Mouse (Mus musculus) small intestine, adult 2 months (tissue): Measurements from ENCODE around the gene Itga4. TPM values are rescaled to one million over a fixed set of nuclear protein-coding genes. Genes with fewer than 3 reads are reported as not detected.

Experiments
- H3K27ac ChIP-seq: fragments of 200-500 bp; 2 replicates; pipeline ENCODE4 v1.5.1; 2012; ENCODE audit warnings: low read depth, low read length, control low read depth, inconsistent platforms; ENCODE audit not compliant: insufficient read depth
- H3K27me3 ChIP-seq: fragments of 200-500 bp; 2 replicates; pipeline ENCODE4 v1.6.1; 2012; ENCODE audit warnings: mild to moderate bottlenecking, moderate library complexity, low read length, inconsistent platforms; ENCODE audit not compliant: control insufficient read depth, insufficient read depth
- H3K36me3 ChIP-seq: fragments of 200-500 bp; 2 replicates; pipeline ENCODE4 v1.6.1; 2012; ENCODE audit warnings: mild to moderate bottlenecking, low read length, control low read depth, inconsistent platforms; ENCODE audit not compliant: control insufficient read depth, insufficient read depth
- H3K4me1 ChIP-seq: fragments of 200-500 bp; 2 replicates; pipeline ENCODE4 v1.6.1; 2012; ENCODE audit warnings: low read length, inconsistent platforms, mixed read lengths; ENCODE audit not compliant: control insufficient read depth, insufficient read depth, insufficient read length
- H3K4me3 ChIP-seq: fragments of 200-500 bp; 2 replicates; pipeline ENCODE4 v1.5.1; 2012; ENCODE audit warnings: low read depth, mild to moderate bottlenecking, control low read depth, inconsistent platforms, low read length, moderate library complexity
- CTCF ChIP-seq: fragments of 200-500 bp; IDR thresholded peaks from 2 replicates; pipeline ENCODE4 v1.5.1; 2012; ENCODE audit warnings: low read depth, mild to moderate bottlenecking, control low read depth, inconsistent platforms, low read length, moderate library complexity, mixed read lengths; ENCODE audit not compliant: insufficient replicate concordance, insufficient read length; ENCODE audit errors: extremely low read depth
- POLR2A ChIP-seq: fragments of 200-500 bp; IDR thresholded peaks from 2 replicates; pipeline ENCODE4 v1.6.1; 2012; ENCODE audit warnings: low read depth, mild to moderate bottlenecking, control low read depth, inconsistent platforms, low read length, moderate library complexity
- WGBS: fragments of 180-500 bp; shearing (Covaris S2); methylation state at CpG from one replicate; pipeline ENCODE4 v1.1.7; 2018; 5-methylcytosine and 5-hydroxymethylcytosine counted together
- polyA plus RNA-seq: library from polyadenylated mRNA; depleted of rRNA; stranded (reverse); fragments of >200 nt; gene quantifications from 2 replicates; pipeline ENCODE4 v1.2.3, GENCODE M21; 2012

Itga4 gene
- polyA plus RNA-seq, 1 experiment, result 3.9 TPM

DNA sequence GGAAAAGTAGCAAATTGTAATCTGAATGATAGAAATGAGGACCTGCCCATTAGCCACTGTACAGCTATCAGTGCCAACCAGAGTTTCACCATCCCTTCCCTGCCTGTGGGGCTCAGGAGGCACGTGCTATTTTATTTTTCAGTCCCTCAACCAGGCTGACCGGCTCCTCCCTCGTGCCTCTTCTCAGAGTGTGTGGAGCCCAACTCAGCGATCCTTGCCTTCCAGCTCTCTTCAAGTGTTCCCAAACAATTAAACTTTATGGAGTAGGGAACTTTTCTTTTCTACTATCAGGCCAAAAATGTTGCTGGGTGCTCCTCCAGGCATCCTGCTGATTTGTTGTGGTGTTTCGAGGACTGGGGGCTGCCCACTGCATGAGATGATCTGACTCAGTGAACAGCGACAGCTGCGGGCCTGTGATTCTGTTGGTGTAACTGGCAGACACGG is 1.4 kb upstream of the Itga4 start:
- Histone ChIP-seq H3K4me1 (no peaks in the 10 kb centered on the region; the same call in 1 of the 2 replicates), H3K4me3 (no peak overlapping the region), H3K36me3 (no peaks in the 10 kb centered on the region), H3K27me3 (no peaks in the 10 kb centered on the region), H3K27ac (no peak overlapping the region)
- TF ChIP-seq POLR2A (no peak), CTCF (no peak)
- WGBS, result 58% methylated on average over 8 of the region's 8 CpGs

DNA sequence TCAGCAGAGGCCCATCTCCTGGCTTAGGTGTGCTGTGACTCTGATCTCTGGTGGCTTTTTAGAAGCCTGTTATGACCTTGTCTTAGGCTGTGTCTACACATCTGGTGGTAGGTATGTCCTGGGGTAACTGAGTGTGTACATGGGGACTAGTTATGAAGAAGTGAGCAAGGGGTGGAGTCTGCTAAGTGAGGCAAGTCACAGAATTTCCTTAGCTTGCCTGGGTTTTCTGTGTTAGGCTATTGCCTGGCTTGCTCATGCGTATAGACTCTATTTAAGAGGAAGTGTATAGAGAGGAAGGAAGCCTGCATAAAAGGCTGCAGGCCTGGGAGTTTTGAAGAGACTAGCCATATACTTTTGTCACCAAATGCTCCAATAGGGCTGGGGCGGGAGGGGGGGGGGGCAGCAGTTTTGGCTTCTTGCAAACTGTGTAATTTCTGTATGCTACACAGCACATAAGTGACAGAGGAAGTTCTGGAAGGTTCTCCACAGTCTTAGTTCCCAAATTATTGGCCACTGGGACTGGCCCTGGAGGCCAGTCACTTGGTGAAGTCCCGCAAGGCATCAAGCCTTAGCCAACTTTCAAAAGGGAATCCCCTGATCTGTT is 536 bp upstream of the Itga4 start:
- Histone ChIP-seq H3K4me3 (peak overlapping the region; percentile 68), H3K36me3 (no peaks in the 10 kb centered on the region), H3K4me1 (no peaks in the 10 kb centered on the region; the same call in 1 of the 2 replicates), H3K27ac (peak overlapping the region; percentile 87), H3K27me3 (no peaks in the 10 kb centered on the region)
- 71% methylated on average over 3 of the region's 3 CpGs for WGBS
- TF ChIP-seq POLR2A, result no peak

DNA sequence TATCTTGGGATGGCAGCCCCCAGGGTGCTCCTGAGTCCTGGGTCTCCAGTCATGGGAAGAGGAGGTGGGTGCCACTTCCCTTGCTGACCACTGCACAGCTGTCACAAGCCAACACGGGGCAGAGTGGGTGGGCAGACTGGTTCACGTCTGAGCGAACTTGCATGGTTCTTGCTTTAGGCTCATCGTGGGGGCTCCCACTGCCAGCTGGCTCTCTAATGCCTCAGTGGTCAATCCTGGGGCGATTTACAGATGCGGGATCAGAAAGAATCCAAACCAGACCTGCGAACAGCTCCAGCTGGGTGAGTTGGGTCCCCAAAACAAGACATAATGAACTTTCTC is 744 bp downstream of the Itga4 start:
- Histone ChIP-seq H3K27ac (peak overlapping the region; percentile 87), H3K4me3 (peak overlapping the region; percentile 68), H3K36me3 (no peaks in the 10 kb centered on the region), H3K27me3 (no peaks in the 10 kb centered on the region), H3K4me1 (no peaks in the 10 kb centered on the region; the same call in 1 of the 2 replicates)
- TF ChIP-seq POLR2A (no peak), CTCF (no peak)
- WGBS, result 23% methylated on average over 7 of the region's 7 CpGs

DNA sequence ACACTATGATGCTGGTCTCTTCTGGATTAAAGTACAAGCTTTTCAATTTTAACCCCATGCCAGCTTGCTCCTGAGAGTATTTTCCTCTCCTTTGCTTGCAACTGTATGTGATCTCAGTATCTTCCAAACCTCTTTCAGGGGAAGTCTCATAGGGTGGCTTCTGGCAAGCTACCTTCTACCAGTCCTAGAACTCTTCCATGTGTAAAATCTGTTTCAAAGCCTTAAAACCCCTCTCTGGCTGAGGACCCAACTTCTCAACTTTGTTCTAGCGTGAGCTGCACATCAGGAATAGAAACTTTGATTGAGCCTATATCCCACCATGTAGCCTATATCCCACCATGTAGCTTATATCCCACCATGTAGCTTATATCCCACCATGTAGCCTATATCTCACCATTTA is 1.1 kb downstream of the Itga4 start:
- H3K36me3 ChIP-seq, result no peaks in the 10 kb centered on the region
- H3K4me3 ChIP-seq, result peak overlapping the region; percentile 68
- H3K27me3 ChIP-seq, result no peaks in the 10 kb centered on the region
- TF ChIP-seq CTCF (no peak), POLR2A (no peak)
- WGBS, result 45% methylated on average over 1 of the region's 1 CpGs
- H3K27ac ChIP-seq, result peak overlapping the region; percentile 87
- no peaks in the 10 kb centered on the region; the same call in 1 of the 2 replicates for H3K4me1 ChIP-seq

DNA sequence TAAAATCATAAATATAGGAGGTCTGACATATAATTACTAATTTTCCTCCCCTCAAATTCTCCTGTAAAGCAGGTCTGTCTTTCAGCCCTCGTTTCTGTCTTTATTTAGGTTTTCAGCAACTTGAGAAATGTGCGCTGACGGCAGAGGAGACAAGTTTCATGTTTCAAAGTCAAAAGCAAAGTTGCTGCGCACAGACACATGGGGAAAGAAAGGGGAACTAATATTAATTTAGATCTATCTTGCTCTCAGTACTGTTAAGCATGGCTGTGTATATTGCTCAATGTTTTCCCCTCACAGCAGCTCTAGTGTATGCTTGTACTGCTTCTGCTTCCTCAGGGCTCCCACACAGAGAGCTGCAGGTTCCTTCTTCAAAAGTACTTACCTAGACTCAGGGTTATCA is 1.7 kb downstream of the Itga4 start:
- peak overlapping the region; percentile 87; the same call in 1 of the 2 replicates for H3K27ac ChIP-seq
- no peaks in the 10 kb centered on the region for H3K36me3 ChIP-seq
- H3K4me1 ChIP-seq, result no peaks in the 10 kb centered on the region
- WGBS, result 62% methylated on average over 4 of the region's 4 CpGs
- TF ChIP-seq POLR2A, result no peak
- no peaks in the 10 kb centered on the region for H3K27me3 ChIP-seq
- no peak overlapping the region for H3K4me3 ChIP-seq

DNA sequence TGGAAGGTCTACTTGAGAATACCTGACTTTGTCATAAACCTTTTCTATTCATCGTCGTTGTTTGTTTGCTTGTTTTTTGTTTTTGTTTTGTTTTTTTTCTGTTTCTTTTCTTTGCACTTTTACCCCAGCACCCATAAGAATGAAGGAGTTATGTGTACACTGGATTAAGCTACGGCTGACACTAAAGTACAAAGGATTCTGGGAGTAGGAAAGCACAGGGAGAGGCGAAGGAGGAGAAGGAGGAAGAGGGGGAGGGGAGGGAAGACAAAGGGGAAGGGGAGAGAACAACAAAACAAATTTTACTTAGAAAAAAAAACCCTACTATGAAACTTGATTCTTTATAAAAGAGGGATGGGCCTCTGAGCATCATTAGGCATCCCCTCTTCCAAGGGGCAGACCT is 2.2 kb downstream of the Itga4 start:
- no peaks in the 10 kb centered on the region for H3K27me3 ChIP-seq
- TF ChIP-seq CTCF, result no peak
- no peak for TF ChIP-seq POLR2A
- no peaks in the 10 kb centered on the region for H3K4me1 ChIP-seq
- no peak overlapping the region for H3K27ac ChIP-seq
- H3K36me3 ChIP-seq, result no peaks in the 10 kb centered on the region
- 58% methylated on average over 4 of the region's 4 CpGs for WGBS
- no peak overlapping the region for H3K4me3 ChIP-seq

DNA sequence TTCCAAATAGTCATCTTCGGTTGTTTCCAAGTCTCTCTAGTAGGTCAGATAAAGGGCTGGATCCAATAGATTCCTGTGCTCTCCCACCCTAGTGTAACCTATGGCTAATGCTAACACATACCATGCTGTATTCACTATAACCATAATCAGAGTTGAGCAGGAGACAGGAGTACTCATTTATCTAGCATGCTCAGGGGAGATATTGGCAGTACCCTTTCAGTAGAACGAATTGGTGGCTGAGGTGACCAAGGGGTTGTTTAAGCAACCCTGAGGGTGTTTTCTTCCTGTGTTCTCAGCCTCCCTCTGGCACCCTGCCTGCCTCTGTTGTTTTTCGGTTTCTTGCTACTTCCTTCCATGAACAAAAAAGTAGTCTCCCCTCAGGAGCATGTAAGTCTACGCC is 4.1 kb downstream of the Itga4 start:
- H3K27ac ChIP-seq, result no peak overlapping the region
- 56% methylated on average over 4 of the region's 4 CpGs for WGBS
- H3K4me1 ChIP-seq, result no peaks in the 10 kb centered on the region
- H3K36me3 ChIP-seq, result no peaks in the 10 kb centered on the region
- TF ChIP-seq CTCF (no peak), POLR2A (no peak)
- no peak overlapping the region for H3K4me3 ChIP-seq
- no peaks in the 10 kb centered on the region for H3K27me3 ChIP-seq

DNA sequence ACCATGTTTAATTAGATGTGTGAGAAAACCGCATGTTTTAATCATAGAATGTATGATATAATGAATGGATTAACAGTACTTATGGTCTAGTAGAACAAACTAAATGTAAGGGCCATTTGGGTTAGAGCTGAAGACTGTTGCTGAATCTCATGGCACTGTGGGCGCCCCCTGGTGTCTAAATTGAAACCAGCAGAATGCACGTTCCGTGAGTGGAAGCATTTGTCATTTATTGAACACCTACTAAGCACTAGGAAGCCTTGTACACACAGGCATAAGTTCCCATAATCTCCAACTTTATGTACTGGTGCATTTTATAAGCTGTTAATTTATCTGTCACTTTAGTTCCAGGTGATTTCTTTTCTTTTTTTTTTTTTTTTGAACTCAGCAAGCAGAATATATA is 10.4 kb downstream of the Itga4 start:
- Histone ChIP-seq H3K4me3 (no peak overlapping the region), H3K27ac (no peak overlapping the region), H3K4me1 (no peaks in the 10 kb centered on the region), H3K27me3 (no peaks in the 10 kb centered on the region), H3K36me3 (no peaks in the 10 kb centered on the region)
- WGBS, result 35% methylated on average over 4 of the region's 4 CpGs
- TF ChIP-seq CTCF (peak; percentile 53; the same call in 1 of the 2 replicates), POLR2A (no peak)
